Mouse (Mus musculus) left cerebral cortex, postnatal 14 days (tissue): ENCODE measurements around the gene Rpn1. TPM values are rescaled to one million over a fixed set of nuclear protein-coding genes. Genes with fewer than 3 reads are reported as not detected.
"Not testable (repeated sequence)": the region's sequence is repeated elsewhere in the genome, so short reads cannot be mapped to it uniquely, and the experiment has no call there.

Experiments used
- DNase-seq, 2 experiments: peaks; one replicate each; pipeline ENCODE4 v3.0.0; 2021 to 2022; ENCODE audit warnings: low spot score in 2 of 2, mixed read lengths in 1 of 2
- intact Hi-C: fragments of 180-260 bp; cut with DNase I; formaldehyde crosslinking; loops from one replicate; pipeline ENCODE4 v1.15.1; 2025
- total RNA-seq, 2 experiments: library from RNA; stranded (reverse); gene quantifications; 2 replicates each; pipeline ENCODE4 v1.2.3; 2021

Gene Rpn1
- total RNA-seq, 2 experiments from 2014 or later, result 166 to 168 TPM

DNA sequence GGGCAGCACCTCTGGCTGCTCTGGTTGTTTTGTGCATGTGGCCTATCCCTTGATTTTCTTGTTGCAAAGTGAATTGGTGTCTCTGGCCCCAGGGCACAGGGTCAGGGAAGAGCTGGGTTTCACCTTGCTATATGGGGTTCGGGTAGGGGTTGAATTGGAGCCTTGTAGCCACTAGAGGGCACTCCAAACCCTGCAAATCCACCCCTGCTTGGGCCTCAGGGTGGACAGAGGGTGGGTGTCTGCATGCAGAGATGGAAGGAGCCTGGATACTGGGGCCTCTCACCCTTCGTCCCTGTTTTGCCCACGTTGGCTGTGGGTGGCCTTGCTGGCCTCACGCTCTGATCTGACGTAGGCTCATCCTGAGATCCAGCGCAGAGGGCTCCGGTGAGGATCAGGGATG is 28.9 kb downstream of the Rpn1 start:
- DNase-seq, result peak; percentile 69 to 70
- intact Hi-C loops, result loop anchor here (5.0 kb wide), 1 partner anchor 389 kb away; no protein-coding TSS in a partner anchor

DNA sequence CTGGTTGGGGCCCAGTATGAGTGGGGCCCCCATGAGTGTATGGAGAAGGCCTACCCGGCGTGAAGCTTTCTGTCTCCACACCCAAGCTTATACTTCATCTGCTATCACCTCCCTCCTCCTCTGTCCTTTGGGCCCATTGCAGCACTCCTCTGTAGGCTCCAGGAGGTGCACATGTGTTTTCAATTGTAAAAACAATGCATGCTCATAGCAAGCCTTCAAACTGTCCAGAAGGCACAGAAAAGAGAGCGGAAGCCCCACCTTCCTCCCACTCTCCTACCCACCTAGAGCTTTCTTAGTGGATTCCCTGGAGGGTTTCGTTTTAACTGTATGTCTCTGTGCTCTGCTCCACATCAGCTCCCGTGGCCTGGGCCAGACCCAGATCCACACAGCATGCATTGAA is 30.1 kb downstream of the Rpn1 start:
- intact Hi-C loops, result loop anchor here (5.0 kb wide), 1 partner anchor 388 kb away; no protein-coding TSS in a partner anchor
- DNase-seq, result no peak

DNA sequence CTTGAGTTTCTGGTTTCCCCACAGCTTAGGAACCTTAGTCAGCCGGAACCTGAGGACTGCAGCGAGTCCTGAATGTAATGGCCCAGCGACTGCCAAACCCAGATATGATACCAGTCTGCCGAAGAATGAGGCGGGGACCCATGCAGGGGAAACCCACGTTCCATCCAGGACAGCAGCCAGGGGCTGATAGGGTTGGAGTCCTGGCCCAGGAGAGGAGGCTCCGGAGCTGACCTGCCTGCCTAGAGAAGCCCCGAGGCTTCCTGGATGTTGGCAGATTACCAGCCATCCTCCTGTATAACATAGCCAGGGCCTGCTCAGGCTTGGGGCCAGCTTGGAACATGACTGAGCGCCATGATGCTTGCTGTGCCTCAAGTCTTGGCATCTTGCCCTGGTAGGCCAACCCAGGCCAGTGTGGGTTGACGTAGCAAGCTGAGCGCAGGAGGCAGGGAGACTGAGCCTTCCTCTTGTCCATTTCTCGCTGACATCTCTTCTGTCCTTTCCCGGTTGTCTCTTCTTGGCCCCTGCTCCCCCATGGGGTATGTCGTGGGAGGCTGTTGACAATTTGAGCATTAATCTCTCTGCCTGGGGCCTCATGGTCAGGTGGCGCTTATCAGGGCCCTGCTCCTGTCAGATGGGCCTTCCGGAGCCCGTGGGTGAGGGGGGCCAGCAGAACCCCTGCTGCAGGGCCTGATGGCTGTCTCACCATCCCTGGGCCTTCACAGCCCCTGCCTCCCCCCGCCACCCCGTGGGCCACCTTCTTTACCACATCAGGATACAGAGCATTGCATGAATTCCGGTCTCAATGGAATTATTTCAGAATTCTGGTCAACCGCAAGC is 32.3 kb downstream of the Rpn1 start:
- peak in 1 of 2 experiments; percentile 38 for DNase-seq
- intact Hi-C loops, result loop anchor here (5.0 kb wide), 1 partner anchor 206 kb away; no protein-coding TSS in a partner anchor

DNA sequence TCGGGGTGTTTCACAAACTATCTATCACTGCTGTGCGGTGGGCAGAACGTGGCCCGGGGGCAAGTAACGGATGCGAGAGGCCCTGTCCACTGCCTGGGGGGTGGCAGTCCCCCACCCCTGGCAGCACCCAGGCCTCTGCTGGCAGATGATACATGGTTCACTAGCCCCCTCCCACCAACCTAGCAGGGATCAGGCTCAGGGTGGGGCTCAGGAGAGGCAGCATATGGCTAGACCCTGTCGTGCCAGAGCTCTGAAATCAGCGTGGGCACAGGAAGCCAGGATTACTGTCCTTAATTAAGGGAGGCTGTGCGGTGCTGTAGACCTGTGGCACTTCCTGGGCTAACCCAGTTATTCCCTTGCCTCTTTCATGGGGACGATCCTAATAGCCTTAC is 32.9 kb downstream of the Rpn1 start:
- no peak for DNase-seq
- intact Hi-C loops, result loop anchor here (5.0 kb wide), 1 partner anchor 205 kb away; no protein-coding TSS in a partner anchor

DNA sequence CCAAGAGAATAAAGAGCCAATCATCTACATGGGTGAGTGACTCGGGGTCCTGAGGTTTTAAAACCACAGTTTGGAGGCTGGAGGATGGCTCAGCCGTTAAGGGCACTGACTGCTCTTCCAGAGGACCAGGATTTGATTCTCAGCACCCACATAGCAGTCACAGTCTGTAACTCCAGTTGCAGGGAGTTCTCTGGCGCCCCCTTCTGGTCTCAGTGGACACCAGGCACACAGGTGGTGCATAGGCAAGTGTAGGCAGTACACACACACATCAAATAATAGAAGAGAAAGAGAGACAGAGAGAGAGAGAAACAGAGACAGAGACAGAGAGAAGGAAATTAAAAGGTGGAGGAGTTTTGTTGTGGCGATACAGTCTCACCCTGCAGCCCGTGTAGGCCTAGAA is 35.0 kb downstream of the Rpn1 start:
- DNase-seq, result no peak
- intact Hi-C loops, result loop anchor here (5.0 kb wide), 1 partner anchor 203 kb away; no protein-coding TSS in a partner anchor

DNA sequence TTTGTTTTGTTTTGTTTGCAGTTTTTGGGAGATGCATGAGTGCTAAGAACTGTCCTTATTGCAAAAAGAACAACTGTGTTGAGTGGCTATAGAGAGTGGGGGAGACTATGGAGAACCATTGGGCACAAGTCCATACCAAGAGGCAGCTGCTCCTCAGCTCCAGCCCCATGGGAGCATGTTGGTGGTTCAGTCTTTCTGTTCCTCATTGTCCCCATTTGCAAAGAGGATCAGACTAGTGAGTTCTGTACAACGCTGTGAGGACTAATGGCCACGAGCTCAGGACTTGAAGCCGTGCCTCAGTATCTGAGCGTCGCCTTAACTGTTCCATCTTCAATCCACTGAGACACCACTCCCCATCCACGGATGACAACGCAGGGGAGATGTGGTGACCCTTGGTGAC is 36.5 kb downstream of the Rpn1 start:
- intact Hi-C loops, result loop anchor here (10.0 kb wide), 1 partner anchor 364 kb away; no protein-coding TSS in a partner anchor
- DNase-seq, result no peak

DNA sequence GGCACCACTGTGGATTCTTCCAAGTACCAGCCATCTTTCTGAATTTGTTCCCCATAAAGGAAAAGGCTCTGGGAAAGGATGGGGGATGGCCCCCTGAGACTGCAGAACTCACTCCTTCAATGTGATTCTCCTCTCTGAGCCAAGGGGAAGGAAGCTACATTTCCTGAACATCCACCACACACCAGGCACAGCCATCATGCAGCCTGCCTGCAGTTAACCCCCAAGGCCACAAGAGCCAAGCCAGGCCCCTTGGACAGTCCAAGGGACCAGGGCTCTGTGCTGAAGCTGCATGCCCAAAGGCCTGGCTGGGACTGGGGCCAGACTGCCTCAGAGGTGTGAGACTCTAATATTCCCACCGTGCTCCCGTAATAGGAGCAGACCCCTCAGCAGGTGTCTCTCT is 37.5 kb downstream of the Rpn1 start:
- intact Hi-C loops, result loop anchor here (10.0 kb wide), 1 partner anchor 363 kb away; no protein-coding TSS in a partner anchor
- no peak for DNase-seq

DNA sequence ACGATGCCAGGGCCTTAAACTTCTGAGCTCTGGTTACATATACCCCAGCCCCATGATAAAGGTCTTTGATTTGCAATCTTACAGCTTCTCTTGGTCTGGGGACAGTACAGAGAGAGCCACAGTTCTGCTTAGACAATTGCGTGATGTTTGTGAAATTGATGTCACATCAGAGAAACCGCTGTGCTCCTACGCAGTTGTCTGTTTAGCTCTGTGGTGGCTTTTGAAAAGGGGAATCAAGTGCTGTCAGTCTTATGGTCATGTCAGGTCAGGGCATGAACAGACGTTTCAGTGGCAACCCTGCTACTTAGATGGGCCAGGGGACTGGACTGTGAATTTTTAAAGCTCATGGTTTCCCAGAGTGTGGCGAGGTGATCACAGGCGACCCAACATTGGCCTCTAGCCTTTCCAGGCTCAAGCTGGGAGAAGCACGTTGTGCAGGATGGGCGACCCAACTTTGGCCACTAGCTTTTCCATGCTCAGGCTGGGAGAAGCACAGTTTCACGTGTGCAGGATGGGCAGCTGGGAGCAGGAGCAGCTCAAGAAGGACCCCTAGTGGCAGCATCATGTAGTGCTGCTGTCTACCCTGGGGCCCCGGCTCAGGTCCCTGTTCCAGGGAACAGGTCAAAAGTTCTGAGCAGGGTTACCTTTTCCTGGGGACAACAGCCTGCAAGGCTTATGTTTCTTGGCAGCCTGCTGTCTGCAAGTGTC is 39.0 kb downstream of the Rpn1 start:
- intact Hi-C loops, result loop anchor here (10.0 kb wide), 1 partner anchor 361 kb away; no protein-coding TSS in a partner anchor

DNA sequence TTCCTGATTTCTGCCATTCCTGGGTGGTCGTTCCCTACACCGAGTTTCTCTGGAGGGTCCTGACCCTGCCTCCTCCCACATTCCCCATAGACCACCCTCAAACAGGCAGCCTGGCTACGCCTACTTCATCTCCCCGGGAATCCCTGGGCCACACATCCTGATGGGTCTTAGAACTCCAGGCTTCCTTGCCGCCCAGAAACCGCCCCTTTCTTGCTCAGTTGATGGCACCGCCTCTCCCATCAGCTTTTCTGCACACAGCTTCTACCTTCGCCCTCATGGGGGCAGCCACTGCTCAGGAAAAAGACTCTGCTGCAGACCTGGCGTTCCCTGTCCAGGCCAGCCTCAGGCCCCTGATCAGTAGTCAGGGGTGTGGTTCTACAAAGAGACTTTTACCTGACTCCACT is 39.6 kb downstream of the Rpn1 start:
- DNase-seq, result peak; percentile 48 to 59
- intact Hi-C loops, result loop anchor here (10.0 kb wide), 1 partner anchor 361 kb away; no protein-coding TSS in a partner anchor

More for the DNA sequence above, 39.0 kb downstream of the Rpn1 start:
- DNase-seq, result no peak

DNA sequence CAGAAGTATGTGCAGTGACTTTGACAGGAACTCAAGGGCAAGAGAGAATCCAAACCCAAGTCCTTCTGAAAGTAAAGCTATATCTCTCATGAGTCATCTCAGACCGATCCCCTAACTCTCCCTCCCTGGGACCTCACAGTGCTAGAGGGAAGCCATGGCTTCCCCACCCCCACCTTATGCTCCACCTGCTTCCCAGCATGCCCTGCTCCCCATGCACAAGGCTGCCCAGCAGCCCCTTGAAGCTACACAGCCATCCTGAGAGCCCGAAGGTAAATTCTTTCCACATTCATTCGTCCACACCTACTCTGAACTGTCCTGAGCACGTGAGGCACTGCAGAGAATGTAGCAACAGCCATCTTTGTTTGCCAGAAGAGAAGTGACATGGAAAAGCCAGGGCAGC is 40.3 kb downstream of the Rpn1 start:
- intact Hi-C loops, result loop anchor here (10.0 kb wide), 1 partner anchor 360 kb away; no protein-coding TSS in a partner anchor
- DNase-seq, result no peak

DNA sequence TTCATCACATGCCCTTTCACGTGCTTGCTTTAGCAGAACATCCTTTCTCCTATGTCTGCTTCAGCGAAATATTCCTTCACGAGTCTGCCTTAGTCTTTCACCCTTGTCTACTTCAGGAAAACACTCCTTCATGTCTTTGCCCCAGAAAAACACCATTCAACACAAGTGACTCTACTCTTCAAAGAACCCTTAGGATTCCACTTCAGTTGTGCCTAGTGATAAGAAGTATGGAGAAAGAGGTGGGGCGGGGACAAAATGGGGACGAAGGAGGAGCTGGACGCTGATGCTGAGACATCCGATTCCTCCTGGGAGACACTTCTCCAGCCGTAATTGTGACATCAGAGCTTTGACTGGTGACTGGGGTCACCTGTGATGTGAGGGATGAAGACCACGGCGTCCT is 41.5 kb downstream of the Rpn1 start:
- DNase-seq, result not testable (repeated sequence)
- intact Hi-C loops, result loop anchor here (5.0 to 10.0 kb wide), 2 partner anchors 61 to 359 kb away; no protein-coding TSS in a partner anchor

DNA sequence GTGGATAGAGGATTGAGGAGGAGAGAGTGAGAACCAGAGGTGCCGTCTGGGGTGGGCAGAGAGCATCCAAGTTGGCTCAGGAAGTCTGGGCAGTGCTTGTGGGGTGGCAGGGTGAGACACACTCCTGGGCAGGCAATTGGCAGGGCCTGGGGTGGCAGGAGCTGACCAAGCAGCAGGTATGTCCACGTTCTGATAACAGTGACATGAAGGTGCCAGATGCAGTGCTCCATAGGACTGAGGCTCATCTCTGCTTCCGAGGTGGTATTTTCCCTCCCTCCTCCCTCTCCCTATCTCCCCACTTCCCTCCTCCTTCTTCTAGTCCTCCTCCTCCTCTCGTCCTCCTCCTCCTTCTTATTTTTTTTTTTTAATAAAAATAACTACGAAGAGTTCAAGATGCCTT is 47.2 kb downstream of the Rpn1 start:
- no peak for DNase-seq
- intact Hi-C loops, result no loop called here

DNA sequence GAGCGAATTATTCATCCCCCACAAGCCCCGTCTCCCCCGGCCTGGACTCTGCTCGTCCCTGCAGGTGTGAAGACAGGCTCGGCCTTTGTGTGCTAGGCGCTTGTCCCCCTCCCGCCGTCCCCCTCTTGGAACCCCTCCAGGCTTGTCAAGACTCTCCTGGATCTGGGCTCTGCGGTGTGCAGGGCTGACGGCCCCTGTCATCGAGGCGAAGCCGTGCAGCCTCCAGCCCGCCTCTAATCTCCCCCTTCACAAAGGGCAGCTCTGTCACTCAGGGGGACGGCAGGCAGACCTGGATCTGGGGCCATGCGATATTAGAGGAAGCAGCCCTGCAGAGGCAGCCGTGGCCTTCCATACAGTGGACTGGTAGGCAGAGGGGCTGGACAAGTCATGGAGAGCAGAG is 47.8 kb downstream of the Rpn1 start:
- no peak for DNase-seq
- intact Hi-C loops, result no loop called here

DNA sequence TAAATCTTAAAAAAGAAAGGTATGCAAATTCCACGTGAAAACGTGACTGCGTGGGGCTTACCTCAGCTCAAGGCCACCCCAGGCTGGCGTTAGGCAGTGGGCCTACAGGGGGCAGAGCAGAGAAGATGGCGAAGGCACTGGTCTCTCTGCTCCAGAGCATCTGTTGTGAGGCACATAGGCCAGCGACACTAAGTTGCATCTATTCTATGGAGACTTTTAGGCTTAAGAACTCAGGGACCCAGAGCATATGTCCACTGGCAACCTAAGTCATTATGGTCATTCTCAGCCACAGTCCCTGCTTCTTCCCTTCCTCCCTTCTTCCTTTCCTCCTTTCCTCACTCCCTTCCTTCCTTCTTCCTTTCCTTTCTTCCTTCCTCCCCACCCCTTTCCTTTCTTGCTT is 48.8 kb downstream of the Rpn1 start:
- DNase-seq, result no peak
- intact Hi-C loops, result no loop called here

DNA sequence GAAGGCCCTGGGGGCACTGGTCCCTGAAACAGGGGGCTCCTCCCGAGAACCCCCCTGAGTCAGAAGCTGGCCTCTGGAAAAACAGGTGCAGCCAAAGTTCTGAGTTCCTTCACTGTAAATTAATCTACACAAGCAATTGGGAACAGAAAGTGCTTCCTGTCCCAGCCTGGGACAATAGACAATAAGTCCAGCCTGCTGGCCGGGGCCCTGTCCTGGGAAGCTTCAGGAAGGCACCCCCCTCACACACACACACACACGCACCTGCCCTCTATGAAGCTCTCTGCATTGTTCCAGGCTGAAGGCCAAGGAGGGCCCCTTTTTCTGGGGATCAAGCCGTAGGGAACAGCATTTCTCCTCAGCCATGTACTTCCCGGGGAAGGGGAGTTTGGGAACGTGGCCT is 49.6 kb downstream of the Rpn1 start:
- intact Hi-C loops, result no loop called here
- no peak for DNase-seq

DNA sequence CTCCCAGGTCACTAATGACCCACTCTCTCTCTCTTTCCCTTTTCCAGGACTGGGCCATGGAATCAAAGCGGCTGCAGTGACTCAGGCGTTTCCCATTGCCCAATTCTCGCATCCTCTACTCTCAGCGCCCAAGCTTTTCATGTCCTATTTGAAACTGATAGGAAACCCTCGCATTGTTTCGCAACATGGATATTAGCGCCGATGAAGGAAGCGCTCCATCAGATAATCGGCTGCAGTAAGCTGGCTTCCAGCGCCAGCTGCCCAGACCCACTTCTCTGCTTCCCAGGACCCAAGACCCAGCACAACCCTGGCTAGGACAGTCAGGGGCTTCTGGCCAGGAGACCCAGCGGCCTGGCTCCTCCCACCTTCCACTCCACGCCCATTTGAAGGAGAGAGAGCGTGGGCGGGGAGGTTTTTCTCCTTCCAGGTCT is 51.9 kb downstream of the Rpn1 start:
- DNase-seq, result no peak
- intact Hi-C loops, result no loop called here

DNA sequence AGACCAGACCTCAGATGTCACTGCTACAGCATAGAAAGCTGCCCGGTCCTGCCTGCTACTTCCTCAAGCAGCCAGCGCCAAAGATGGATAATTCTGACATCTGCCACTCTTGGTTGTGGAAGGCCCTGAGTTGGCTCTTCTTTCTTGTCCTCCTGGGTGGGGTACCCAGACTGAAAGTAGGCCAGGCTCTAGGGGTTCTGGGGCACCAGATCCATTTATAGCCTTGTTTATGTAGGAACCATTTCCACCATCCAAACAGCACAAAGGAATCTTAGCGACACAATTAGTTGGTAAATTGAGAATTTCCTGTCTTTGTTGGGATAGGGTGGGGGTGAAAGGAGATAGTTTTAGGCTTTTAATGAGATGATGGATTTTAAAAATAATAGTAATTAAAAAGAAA is 54.2 kb downstream of the Rpn1 start:
- no peak for DNase-seq
- intact Hi-C loops, result no loop called here

DNA sequence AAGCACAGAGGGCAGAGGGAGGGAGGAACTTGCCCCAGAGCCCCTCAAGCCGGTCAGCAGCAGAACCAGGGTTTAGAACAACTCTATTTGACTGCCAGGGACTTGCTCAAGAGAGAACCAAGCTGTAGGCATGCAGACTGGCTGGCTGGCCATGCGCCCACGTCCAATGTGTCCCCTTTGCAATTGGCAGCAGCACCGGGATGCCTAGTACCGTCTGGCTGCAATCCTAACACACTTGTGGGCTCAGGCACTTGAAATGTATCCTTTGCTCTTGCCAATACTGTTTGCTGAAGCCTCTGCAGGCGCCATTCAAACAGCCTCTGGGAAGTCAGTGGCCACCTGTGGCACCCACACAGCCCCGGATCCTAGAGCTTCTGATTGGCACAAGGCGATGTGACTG is 56.0 kb downstream of the Rpn1 start:
- intact Hi-C loops, result no loop called here
- peak; percentile 77 to 89 for DNase-seq

DNA sequence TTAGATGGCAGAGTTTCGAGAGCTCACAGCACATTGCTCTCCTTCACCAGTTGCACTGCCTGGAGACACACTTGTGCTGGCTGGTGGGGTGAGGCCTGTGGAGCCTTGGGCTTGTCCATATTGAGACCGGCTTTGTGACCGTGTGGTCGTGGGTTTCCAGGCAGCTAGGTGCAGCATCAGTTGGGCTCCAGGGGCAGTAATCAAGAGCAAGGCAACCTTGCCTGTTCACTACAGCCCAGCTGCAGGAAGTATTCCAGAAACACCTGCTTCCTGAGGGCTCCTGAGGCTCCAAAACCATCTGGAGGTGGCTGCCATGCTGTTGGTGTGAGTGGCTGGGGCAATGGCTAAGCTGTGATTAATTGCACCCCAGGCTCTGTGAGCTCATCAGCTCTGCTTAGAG is 61.5 kb downstream of the Rpn1 start:
- no peak for DNase-seq
- intact Hi-C loops, result no loop called here

DNA sequence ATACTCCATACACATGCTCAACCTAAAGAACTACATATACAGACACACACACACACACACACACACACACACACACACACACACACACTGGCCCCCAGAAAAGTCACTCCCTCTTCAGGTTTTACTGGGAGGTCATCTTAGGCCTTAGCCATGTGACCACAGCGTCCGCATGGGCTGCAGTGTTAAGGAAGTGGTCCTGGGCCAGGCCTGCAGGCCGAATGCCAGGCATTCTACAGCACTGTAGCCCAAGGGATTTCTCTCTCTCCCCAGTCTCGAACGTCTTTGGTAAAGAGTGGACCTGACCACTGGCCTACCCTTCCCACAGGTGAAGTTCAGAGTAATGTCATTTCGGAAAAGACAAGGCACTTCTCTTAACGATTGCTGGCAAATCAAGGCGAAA is 62.3 kb downstream of the Rpn1 start:
- intact Hi-C loops, result no loop called here
- no peak for DNase-seq
